Mouse (Mus musculus) limb, embryonic 12.5 days (tissue): ENCODE measurements around the gene Zbtb16. TPM values are rescaled to one million over a fixed set of nuclear protein-coding genes. Genes with fewer than 3 reads are reported as not detected.

Experiments
- ATAC-seq: fragments of 200-750 bp; cut with Nextera tagmentation; 2 replicates; pipeline ENCODE4 v1.8.0; 2017; ENCODE audit warnings: low read depth, moderate TSS enrichment; ENCODE audit not compliant: insufficient number of reproducible peaks, insufficient read depth, low FRiP score, low TSS enrichment
- H3K27ac ChIP-seq: fragments of 300-500 bp; sonication (generic); 2 replicates; pipeline ENCODE4 v1.5.1; 2016; ENCODE audit warnings: mild to moderate bottlenecking, moderate library complexity
- H3K27me3 ChIP-seq: fragments of 300-500 bp; sonication (generic); 2 replicates; pipeline ENCODE4 v1.6.1; 2016; ENCODE audit warnings: mild to moderate bottlenecking, moderate library complexity
- H3K36me3 ChIP-seq: fragments of 300-500 bp; sonication (generic); 2 replicates; pipeline ENCODE4 v1.6.1; 2016; ENCODE audit warnings: mild to moderate bottlenecking, moderate library complexity
- H3K4me1 ChIP-seq: fragments of 300-500 bp; sonication (generic); replicated peaks from 2 replicates; pipeline ENCODE4 v1.6.1; 2016
- H3K4me2 ChIP-seq: fragments of 300-500 bp; sonication (generic); 2 replicates; pipeline ENCODE4 v1.6.1; 2016; ENCODE audit warnings: mild to moderate bottlenecking, moderate library complexity
- H3K4me3 ChIP-seq: fragments of 300-500 bp; sonication (generic); replicated peaks from 2 replicates; pipeline ENCODE4 v1.5.1; 2016; ENCODE audit warnings: mild to moderate bottlenecking
- H3K9ac ChIP-seq: fragments of 300-500 bp; sonication (generic); replicated peaks from 2 replicates; pipeline ENCODE4 v1.6.1; 2016; ENCODE audit warnings: mild to moderate bottlenecking, moderate library complexity
- H3K9me3 ChIP-seq: fragments of 300-500 bp; sonication (generic); 2 replicates; pipeline ENCODE4 v1.6.1; 2016; ENCODE audit warnings: mild to moderate bottlenecking, moderate library complexity
- WGBS: fragments of 180-500 bp; shearing (Covaris S2); methylation state at CpG from one replicate; pipeline ENCODE4 v1.1.7; 2016; 5-methylcytosine and 5-hydroxymethylcytosine counted together
- polyA plus RNA-seq: library from polyadenylated mRNA; unstranded; fragments of >200 nt; fragmentation: Nextera tagmentation; extraction: Ambion mirVana; gene quantifications from 2 replicates; pipeline ENCODE4 v1.2.1, GENCODE M21; 2016

The Zbtb16 gene
- polyA plus RNA-seq, 1 experiment from 2014 or later = 2.5 TPM

DNA sequence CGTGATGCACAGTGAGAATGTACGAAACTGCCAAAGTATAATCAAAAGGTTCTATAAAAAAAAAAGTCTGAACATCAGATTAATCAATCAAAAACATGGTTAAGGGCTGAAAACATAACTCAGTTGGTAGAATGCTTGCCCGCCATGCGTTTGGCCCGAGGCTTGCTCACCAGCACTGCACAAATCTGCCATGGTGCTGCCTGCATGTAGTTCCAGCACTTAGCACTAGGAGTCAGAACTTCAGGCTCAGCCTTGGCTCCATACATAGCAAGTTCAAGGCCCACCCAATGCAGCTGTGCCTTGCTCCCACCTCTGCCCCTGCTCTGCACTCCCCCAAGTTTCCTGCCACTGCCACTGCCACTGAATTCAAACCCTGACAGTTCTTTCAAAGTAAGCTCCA is 230.3 kb downstream of the Zbtb16 start:
- no peak overlapping the region for H3K4me2 ChIP-seq
- H3K9me3 ChIP-seq = no peaks in the 10 kb centered on the region
- 88% methylated on average over 5 of the region's 5 CpGs for WGBS
- H3K4me1 ChIP-seq = no peaks in the 10 kb centered on the region; the same call in 1 of the 2 replicates
- H3K27me3 ChIP-seq = no peaks in the 10 kb centered on the region
- no peak overlapping the region for H3K4me3 ChIP-seq
- H3K27ac ChIP-seq = no peak overlapping the region
- H3K36me3 ChIP-seq = no peaks in the 10 kb centered on the region
- no peak overlapping the region for H3K9ac ChIP-seq
- no peak for ATAC-seq

DNA sequence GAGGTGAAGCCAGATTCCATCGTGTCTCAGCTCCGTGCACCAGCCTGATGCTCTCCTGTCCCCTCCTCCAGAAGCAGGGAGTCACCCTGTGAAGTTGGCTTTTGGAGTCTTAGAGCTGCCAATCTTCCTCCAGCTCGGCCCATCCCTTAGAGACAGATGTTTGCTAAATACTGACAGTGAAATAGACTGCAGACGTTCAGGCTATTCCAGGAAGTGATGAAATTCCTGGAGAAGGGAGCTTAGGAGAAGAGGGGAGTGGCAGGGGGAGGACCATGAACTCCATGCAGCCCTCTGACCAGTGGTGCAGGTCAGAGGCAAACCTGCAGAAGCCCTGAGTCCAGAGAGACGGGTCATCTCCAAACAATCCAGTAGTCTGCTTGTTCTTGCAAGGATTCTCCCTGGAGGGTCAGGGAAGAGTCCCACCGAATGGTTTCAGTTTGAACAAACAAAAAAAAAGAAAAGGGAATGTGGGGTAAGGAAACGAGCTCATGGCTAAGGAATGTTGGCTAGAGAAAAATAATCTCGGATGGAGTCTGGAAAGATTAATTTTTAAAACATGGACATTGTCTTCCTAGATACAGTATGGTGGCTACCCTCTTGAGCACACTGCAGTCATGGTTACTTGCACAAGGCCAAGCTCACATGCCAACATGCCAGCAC is 231.0 kb downstream of the Zbtb16 start, which contains the start of gene Nnmt:
Nnmt (minus strand) TSS at position 215 of the 660 bp plus-strand sequence.
- H3K9ac ChIP-seq = no peak within 1 kb of the TSS
- H3K27ac ChIP-seq = no peak within 1 kb of the TSS
- H3K9me3 ChIP-seq = no peaks in the 10 kb centered on the region
- no peaks in the 10 kb centered on the region; the same call in 1 of the 2 replicates for H3K4me1 ChIP-seq
- no peak for ATAC-seq
- no peak within 1 kb of the TSS for H3K4me3 ChIP-seq
- H3K27me3 ChIP-seq = no peaks in the 10 kb centered on the region
- WGBS = 54% methylated on average over 8 of the region's 8 CpGs
- no peaks in the 10 kb centered on the region for H3K36me3 ChIP-seq
- no peak within 1 kb of the TSS for H3K4me2 ChIP-seq

Other genes with a start within 250 kb of the Zbtb16 start
- 1.9 and 2.0 TPM in 2 replicates for gene Nnmt, start 231.1 kb downstream of the Zbtb16 start, polyA plus RNA-seq
- 0.88 and 1.3 TPM in 2 replicates for gene Htr3a, start 74.9 kb upstream of the Zbtb16 start, polyA plus RNA-seq
- not detected in 2 replicates for gene Htr3b, start 128.8 kb upstream of the Zbtb16 start, polyA plus RNA-seq
- 45.2 and 47.6 TPM in 2 replicates for gene Usp28, start 149.2 kb upstream of the Zbtb16 start, polyA plus RNA-seq
- gene Zw10, start 219.4 kb upstream of the Zbtb16 start, polyA plus RNA-seq = 58.2 and 59.8 TPM in 2 replicates
- not detected in 2 replicates for gene Tmprss5, start 245.0 kb upstream of the Zbtb16 start, polyA plus RNA-seq